Mouse (Mus musculus) embryonic fibroblast, embryonic 13.5 days (primary cell): ENCODE results near the gene Nol12.

ENCODE experiments used
- CTCF ChIP-seq: IDR thresholded peaks from 2 replicates; pipeline ENCODE4 v1.5.1; 2011; ENCODE audit warnings: mild to moderate bottlenecking, control low read depth, low read length, moderate library complexity, borderline replicate concordance; ENCODE audit not compliant: insufficient read depth
- POLR2A ChIP-seq: IDR thresholded peaks from 2 replicates; pipeline ENCODE4 v1.6.1; 2011; ENCODE audit warnings: low read depth, mild to moderate bottlenecking, control low read depth, low read length, moderate library complexity

DNA sequence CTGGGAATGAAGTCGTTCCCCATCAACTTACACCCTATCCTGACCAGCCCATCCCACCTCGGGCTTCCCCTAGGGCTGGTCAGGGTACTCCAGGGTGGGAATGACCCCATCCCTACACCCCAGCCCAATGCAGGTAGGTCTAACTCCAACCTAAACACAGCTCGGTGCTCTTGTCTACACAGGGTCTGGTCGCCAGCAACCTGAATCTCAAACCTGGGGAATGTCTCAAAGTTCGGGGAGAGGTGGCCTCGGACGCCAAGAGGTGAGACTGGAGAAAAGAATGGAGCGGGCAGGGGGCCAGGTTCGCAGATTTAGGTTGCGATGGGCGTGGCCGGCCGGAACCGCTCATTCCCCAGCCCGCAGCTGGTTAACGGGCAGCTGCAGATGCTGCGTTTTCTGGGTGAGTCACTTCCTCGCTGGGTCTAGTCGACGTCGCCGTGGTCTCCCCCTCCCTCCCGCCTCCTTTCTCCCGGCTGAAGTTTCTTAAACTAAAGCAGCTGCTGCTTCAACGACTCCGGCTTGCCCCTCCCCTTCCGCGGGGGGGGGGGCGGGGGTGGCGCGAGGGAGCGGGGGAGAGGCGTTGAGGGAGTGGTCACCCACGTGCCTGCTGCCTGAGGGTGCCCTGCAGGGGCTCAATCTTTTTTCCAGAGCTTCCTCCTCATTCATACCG is 6.8 kb upstream of the Nol12 start:
- TF ChIP-seq POLR2A (peak; percentile 67), CTCF (no peak)
